Mouse (Mus musculus): ENCODE measurements at regions not wholly inside any gene's neighbourhood (a gene's known extent, or its start where the extent isn't known, plus 50 kb on each side); places are given as distances from the start of the nearest gene placed in this dataset.

- no peak for TF ChIP-seq POLR2A (IDR thresholded peaks at IDR 0.05; ENCODE audit: insufficient read length, low read depth)
- TF ChIP-seq MAX (IDR thresholded peaks at IDR 0.05; ENCODE audit: low read depth), result no peak
- no peak for TF ChIP-seq MYOD1 (IDR thresholded peaks at IDR 0.05; ENCODE audit: control insufficient read depth in 1 of 3, insufficient read length in 2 of 3, low read depth in 2 of 3)
Observed at GRCm38 (mm10) chr3:8143016-8143415, 1466.9 kb downstream of the Zfp704 start.

Measured in myocyte (in vitro differentiated cells).